Mouse (Mus musculus): ENCODE measurements around the gene Mthfd2.

- no peak for TF ChIP-seq POLR2A (IDR thresholded peaks at IDR 0.05; ENCODE audit: insufficient read depth, low read length)
- no peak for TF ChIP-seq CTCF (IDR thresholded peaks at IDR 0.05; ENCODE audit: low read depth, low read length)
Observed at GRCm38 (mm10) chr6:83354856-83355781, 29.4 kb upstream of the Mthfd2 start.

Measured in ES-Bruce4 (cell line).